Mouse (Mus musculus): ENCODE measurements around the gene Aoc2.
"Not testable (repeated sequence)": the region's sequence is repeated elsewhere in the genome, so short reads cannot be mapped to it uniquely, and the experiment has no call there.

The Aoc2 gene

DNA sequence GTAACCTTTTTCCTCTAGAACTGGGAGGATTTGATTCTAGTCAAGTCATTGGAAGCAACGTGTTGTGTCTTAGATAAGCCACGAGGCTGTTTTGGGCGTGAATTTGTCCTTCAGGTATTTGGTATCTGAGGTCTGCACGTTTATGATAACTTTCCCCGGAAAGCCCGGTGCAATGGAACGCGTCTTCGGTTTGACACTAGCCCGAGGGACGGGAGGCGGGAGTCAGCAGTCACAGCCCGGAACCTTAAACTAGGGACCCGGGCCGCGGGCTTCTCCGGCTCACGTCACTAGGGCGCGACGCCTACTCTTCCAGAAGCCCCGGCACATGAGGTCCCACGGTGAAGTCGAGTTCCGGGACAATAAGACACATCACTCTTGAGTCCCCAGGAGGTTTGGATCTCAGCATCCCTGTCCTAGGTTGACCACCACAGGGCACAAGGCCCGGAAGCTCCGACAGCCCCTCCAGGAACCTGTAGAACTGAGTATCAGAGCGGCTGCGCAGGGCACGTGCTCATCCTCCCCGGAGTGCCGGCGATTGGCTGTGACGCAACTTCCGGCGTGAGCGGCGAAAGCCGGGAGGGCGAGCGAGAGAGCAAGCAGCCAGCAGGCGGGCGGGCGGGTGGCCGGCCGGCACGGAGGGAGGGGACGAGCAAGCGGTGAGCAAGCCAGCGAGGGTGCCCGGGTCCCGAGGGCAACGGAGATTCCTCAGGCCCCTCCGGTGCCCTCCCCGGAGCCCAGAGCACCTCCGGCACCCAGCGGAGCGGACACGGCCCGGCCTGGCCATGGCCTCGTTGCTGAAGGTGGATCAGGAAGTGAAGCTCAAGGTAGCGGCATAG lies 9.0 kb upstream of the Aoc2 start, which contains the start of gene Psme3:
Psme3 (plus strand) TSS at position 549 of the 836 bp plus-strand sequence.
- peak; percentile 95 to 96 for DNase-seq

DNA sequence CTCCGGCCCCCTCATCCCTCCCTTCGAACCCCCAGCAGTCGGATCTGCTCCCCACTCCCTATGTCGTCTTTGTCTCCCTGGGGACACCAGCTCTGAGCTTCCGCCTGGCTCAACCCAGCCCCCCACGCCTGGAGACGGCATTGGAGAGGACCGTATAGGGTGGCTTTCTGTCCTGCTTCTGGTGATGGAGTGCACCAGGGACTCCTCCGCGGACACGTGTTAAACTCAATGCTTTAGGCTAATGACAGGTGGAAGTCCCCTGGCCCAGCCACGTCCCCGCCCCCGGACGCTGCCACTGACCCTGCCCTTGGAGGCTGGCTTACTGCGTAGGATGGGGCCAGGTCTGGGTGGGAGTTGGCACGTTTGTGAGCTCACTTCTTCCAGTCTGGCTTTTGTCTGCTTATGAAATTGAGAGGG lies 8.4 kb upstream of the Aoc2 start:
- peak; percentile 44 to 64 for DNase-seq

DNA sequence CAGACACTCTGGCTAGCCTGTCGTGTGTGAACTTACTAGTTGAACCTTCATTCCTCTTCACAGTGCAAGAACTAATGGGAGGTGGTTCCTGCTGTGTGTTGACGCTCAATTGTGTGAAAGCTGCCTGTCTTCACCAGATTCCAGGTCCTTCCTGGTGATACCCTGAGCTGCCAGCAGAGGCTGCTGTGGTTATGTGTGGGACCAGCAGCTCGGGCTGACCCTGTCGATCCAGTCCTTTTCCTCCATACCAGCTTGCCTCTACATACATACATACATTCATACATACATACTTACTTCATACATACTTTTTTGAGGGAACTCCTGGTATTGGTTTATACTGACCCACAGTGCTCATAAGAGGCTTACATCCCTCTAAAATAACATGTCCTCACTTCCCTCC lies 1.3 kb upstream of the Aoc2 start:
- DNase-seq = peak; percentile 89 to 91

DNA sequence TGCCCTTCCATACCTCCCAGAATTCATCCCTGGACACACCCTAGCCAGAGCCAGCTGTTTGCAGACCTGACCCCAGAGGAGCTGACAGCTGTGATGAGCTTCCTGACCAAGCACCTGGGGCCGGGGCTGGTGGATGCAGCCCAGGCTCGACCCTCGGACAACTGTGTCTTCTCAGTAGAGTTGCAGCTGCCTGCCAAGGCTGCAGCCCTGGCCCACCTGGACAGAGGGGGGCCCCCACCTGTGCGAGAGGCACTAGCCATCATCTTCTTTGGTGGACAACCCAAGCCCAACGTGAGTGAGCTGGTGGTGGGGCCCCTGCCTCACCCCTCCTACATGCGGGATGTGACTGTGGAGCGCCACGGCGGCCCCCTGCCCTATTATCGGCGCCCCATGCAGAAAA lies 338 bp downstream of the Aoc2 start:
- not testable (repeated sequence) for DNase-seq

DNA sequence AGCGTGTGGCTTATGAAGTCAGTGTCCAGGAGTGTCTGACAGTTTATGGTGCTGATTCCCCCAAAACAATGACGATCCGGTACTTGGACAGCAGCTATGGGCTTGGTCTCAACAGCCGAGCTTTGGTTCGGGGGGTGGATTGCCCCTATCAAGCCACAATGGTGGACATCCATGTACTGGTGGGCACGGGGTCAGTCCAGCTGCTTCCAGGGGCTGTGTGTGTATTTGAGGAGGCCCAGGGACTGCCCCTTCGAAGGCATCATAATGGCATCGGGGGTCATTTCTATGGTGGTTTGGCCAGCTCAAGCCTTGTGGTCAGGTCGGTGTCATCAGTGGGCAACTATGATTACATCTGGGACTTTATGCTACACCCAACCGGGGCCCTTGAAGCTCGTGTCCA lies 1.3 kb downstream of the Aoc2 start:
- no peak for DNase-seq

DNA sequence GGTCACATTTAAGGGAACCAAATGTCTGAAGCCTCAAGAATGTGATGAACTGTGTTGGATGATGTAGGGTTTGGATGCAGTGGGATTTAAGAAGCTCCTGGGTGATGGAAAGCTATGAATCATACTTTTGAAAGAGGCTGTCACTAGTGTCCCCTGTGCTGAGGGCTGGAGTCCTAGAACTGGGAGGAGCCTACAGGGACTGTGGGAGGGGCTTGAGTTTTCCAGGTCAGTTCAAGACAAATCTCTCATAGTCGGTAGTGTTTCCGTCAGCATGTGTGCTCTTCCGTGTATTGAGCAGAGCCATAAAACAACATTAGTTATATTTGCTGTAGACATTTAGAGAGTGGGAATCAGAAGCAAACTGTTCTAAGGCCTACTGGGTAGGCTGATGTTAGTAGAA lies 2.4 kb downstream of the Aoc2 start:
- DNase-seq = peak in 1 of 2 experiments; percentile 15

DNA sequence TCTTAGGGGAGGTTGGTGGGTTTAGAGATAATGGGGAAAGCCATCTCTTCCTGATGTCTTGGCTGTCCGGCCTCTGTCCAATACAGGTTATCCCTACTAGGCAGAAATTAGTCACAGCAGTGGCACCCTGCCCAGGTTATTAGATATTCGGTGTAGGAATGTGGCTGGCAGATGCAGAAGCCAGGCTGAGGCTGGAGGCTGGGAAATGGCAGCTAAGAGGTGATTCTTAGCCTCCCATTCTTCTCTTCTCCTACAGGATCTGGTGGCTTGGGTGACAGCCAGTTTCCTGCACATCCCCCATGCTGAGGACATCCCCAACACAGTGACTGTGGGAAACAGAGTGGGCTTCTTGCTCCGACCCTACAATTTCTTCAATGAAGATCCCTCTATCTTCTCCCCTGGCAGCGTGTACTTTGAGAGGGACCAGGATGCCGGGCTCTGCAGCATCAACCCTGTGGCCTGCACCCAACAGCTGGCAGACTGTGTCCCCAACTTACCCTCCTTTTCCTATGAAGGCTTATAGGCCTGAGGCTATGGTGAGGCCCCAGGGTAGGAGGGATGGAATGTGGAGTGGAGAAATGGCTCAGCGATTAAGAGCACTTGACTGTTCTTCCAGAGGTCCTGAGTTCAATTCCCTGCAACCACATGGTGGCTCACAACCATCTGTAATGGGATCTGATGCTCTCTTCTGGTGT lies 4.2 kb downstream of the Aoc2 start:
- DNase-seq = peak in 1 of 2 experiments; percentile 48

DNA sequence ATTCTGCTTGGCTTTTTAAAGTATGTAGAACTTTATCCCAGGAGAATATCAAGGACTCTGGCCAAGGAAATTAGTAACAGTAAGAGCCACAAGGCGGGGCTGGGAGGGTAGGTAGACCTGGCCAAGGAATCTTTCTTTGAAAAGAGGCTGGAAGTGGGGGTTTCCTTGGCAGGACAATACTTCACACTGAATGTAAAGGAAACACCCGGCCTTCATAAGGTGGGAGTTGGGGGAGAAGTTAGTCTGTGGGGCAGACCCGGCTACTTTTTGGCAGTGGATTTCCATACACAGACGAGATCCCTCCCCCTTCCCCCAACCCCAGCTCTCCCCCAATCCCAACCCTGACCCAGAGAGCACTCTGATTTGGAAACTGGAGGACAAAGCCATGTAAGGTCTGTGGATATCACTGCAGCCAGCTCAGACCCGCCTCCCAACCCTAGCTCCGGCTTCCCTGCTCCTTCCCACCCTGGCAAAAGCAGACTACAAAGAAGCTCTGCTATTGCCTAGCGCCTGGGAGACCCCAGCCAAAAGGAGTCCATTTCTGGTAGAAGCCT lies 5.6 kb downstream of the Aoc2 start, which contains the start of gene Aoc3:
Aoc3 (plus strand) TSS at position 235 of the 554 bp plus-strand sequence.
- DNase-seq = peak; percentile 36 to 58

DNA sequence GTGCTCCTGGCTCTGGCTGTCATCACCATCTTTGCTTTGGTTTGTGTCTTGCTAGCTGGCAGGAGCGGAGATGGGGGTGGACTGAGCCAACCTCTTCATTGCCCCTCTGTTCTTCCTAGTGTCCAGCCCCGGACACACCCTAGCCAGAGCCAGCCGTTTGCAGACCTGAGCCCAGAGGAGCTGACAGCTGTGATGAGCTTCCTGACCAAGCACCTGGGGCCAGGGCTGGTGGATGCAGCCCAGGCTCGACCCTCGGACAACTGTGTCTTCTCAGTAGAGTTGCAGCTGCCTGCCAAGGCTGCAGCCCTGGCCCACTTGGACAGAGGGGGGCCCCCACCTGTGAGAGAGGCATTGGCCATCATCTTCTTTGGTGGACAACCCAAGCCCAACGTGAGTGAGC lies 6.1 kb downstream of the Aoc2 start:
- DNase-seq = not testable (repeated sequence)

DNA sequence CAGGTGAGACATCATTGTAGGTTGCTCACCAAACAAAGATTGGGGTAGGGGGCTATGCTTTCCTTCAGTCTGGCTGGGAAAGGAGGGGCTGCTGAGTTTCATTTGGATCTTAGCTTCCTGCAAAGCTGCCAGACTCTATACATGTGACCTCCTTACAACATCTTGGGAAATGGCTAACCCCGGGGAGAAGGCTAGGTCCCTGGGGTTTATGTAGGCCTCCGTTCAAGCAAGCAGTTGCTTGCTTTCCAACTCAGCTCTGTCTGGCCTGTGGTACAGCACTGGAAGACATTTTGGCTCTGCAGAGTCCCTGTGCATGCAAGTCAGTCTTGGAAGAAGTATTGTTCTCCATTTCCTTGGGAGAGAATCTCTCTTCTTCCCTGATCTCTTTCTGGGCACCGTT lies 7.7 kb downstream of the Aoc2 start:
- DNase-seq = peak; percentile 45 to 53

DNA sequence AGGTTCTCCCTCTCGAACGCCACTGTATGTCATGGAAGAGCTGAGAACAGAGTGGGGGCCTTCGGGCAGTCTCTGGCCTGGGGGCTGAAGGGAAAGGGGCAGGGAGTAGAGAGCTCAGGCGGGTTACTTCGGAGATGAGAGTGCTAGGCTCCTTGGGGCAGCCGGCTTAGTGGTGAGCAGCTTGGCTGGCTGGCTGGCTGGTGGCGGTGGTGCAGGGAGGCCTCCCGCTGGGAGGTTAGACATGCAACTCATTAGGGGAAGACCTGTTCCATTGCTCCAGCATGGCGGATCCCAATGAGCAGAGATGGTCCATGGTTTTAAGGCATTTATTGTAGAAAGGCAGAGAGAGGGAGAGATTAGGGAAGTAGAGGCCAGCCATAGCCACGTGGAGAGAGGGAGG lies 9.2 kb downstream of the Aoc2 start:
- no peak for DNase-seq

DNA sequence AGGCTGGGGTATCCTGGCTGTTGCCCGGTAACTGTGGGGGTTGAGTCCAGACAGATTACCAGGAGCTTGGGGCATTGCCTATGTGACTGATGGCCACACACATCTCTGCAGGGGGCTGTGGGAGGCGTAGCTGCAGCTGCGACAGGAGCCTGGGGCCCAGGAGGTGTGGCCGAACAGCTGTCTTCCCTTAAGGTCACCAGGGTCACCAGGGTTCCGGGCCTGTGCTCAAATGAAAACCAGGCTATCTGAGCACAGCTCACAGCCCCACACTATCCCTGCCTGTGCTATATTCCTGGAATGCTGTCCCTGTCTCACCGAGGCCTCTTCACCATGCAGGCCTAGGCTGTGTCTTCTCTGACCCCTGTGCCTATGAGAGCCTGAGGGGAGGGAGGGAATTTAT lies 9.7 kb downstream of the Aoc2 start:
- DNase-seq = no peak

DNA sequence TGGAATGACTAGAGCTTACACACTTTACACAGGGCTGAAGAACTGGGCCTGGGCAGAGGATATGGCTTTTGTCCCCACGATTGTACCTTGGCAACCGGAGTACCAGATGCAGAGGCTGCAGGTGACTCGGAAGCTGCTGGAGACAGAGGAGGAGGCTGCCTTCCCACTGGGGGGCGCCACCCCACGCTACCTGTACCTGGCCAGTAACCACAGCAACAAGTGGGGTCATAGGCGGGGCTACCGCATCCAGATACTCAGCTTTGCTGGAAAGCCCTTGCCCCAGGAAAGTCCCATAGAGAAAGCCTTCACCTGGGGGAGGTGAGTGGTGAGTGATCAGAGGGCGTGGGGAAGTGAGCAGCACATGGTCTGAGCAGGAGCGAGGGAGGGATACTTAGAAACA lies 10.8 kb downstream of the Aoc2 start:
- DNase-seq = peak in 1 of 2 experiments; percentile 52

DNA sequence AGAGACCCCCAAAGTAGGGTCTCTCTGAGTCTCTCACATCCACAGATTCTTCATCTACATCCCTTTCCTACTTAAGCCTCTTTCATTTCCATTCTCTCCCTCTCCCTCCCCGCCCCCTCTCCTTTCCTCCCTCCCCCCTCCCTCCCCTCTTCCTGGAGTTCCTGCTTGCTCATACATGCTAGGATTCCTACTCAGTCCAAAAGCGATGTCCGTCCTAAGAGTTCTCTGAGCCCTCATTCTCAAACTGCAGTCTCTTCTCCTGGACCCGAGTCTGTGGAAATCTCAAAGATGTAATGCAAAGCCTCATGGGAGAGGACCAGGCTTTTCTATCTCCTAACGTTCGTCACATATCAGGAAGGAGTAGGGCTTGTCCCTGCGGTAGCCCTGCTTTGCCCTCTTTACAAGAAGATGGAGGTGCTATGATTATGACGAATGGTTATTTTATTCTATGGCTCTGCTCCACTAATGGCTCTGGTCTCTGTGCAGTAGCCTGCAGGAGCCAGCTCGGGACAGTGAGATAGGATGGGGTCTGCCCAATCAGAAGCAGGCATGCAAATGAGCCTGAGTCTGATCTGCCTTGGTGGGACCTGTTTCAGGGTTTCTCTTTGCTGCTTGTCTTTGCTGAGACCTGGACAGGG lies 13.4 kb downstream of the Aoc2 start:
- DNase-seq = peak; percentile 54 to 67

DNA sequence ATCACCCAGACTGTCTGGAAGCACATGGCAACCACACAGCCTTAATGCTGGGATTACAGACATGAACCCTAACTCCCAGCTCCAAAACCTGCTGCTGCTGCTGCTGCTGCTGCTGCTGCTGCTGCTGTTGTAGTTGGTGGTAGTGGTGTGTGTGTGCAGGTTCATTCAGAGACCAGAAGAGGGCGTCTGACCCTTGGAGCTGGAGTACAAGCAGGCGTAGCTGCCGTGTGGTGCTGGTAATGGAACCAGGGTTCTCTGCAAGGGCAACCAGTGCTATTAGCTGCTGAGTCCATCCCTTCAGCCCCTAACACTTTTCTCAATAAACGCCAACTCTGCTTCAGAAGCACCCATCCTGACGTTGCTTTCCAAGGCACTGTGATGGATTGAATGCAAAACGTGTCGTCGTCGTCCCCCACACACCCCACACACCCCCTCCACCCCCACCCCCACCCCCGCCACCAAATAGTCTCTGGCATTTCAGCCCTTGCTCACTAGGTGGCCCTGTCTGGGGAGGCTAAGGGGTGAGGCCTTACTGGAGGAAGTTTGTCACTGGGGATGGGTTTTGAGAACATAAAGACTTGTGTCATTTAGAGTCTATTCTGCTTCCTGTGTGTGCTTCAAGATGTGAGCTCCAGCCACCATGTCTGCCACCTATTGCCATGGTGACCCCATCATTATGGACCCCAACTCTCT lies 22.4 kb downstream of the Aoc2 start:
- DNase-seq = no peak

DNA sequence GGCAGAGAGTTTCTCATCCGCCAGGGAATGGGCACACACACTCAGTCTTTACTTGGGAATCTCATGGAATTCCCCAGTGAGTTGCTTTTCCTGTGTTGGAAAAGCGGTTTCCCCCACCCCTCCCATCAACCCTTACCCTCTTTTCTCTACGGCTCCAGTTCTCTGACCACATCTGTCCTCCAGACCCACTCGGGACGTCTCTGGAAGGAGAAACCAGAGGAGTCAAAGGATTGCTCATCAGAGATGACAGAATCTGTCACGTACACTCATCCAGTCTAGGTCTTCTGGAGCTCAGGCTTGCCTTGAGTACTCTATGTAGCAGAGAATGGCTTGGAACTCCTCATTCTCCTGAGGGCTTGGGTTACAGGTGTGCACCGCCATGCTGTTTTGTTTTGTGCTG lies 23.9 kb downstream of the Aoc2 start:
- DNase-seq = no peak

DNA sequence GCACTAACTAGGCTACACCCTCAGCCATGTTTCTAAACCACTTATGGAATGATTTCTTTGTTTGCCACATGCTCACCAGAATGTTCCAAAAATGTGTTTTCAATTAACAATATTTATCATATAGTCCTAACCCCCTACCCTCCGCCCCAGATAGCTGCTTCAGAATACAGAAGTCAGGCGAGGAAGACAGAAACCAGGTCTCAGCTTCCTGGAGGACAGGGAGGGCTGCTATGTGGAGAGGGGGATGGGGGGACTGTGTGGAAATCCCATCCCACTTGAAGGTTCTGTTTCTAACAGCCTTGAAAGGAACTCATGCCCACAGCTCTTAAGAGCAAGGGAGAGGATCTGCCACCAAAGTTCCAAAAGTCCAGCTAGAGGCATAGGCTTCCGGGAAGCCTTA lies 24.4 kb downstream of the Aoc2 start:
- DNase-seq = no peak

DNA sequence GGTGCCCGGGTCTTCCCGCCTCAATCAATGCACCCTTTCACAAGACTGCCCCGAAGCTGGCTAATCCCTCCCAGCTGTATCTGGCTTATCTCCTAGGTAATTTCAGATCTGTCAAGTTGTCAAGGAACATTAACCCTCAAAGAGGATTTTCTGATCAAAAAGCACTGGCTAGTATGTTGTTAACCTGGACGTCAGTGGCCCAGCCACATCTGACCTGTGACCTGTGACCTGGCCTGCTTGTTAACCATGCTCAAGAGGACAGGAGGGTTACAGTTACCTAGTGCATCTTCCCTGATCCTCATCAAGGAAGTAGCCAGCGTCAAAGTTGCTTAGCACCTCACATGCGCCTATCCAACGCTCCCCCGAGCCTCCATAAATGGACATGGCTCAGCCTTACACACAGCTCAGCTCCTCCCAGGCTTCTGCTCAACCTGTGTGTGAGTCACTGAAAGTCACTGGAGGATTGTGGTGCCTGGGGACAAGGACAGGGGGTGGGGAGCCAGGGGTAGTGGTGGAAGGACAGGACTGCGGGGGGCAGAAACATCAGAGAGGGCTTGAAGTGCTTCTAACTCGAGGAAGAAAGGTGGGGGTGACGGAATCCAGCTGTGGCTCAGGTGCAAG lies 26.3 kb downstream of the Aoc2 start:
- DNase-seq = no peak

DNA sequence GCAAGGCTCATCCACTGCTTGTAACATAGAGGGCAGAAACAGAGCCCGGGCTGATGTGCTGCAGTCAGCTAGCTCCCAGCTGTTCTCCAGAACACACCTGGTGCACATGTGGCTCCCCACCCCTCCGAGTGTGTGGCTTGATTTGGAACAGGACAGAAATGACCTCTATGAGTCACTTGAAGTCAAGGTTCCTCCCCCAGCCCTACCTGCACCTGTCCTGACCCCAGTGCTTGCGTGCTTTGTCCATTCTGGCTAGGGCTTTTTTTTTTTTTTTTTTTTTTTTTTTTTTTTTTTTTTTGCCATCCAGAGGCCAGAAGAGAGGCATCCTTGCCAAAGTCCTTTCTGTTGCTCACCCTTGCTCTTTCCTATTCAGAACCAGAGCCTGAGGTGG lies 26.9 kb downstream of the Aoc2 start:
- DNase-seq = no peak

DNA sequence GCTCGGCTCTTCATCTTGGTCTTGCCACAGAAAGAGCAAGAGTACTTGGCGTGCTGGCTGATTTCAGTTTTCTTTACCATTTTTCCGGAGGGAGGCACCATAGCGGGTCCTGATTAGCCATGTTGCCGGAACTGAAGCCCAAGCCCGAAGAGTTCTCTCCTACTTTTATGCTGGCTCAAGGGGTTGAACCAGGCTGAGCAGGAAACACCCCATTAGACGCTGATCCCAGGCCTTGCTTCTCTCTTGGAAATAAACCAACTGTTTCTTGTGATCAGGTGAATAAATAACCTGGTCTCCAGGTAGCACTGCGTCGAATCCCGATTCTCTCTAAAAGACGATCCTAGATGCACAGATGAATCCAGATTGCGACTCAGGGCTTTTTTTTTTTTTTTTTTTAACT lies 28.6 kb downstream of the Aoc2 start:
- no peak for DNase-seq

DNA sequence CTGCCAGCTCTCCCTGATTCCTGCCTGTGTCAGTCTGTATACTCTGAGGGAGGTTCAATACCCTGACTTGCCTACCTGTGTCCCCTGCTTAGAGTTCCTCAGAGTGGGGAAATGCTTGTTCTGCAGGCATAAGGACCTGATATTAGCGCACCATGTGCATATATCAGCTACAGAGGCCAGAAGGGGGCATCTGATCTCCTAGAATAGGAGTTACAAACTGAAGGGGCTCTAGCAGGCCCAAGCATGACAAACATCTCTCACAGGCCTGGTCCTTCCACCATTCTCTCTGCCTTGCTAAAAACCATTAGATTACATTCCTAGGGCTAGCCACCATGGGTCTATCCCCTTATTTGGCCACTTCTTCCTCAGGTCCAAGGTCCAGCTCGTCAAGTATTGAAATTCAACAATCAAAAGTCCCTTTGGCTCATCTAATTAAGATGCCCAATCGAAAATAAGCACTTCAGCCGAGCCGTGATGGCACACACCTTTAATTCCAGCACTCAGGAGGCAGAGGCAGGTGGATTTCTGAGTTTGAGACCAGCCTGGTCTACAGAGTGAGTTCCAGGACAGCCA lies 29.7 kb downstream of the Aoc2 start:
- no peak for DNase-seq

DNA sequence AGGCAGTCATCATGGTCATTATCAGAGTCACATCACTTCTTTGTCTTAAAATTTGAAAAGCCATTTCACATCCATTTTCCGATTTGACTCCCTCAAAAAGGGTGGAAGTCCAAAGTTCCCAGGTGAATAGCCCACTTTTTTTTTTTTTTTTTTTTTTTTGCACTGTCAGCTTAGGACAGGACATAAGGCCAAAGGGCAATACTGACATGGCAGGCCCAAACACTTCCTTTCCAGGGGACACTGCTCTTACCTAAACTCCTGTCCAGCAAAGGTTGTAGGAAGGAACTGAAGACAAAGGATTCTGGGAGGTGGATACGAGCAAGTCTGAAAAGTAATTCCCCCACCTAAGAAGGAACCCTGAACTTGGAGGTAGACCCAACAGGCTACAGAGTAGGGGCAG lies 31.1 kb downstream of the Aoc2 start:
- DNase-seq = no peak

Data from kidney, postnatal 4 days (tissue).